Mouse (Mus musculus) small intestine, adult 2 months (tissue): Measurements from ENCODE around the gene Capg. TPM values are rescaled to one million over a fixed set of nuclear protein-coding genes. Genes with fewer than 3 reads are reported as not detected.

ENCODE experiments used
- H3K27ac ChIP-seq: fragments of 200-500 bp; 2 replicates; pipeline ENCODE4 v1.5.1; 2012; ENCODE audit warnings: low read depth, low read length, control low read depth, inconsistent platforms; ENCODE audit not compliant: insufficient read depth
- H3K27me3 ChIP-seq: fragments of 200-500 bp; 2 replicates; pipeline ENCODE4 v1.6.1; 2012; ENCODE audit warnings: mild to moderate bottlenecking, moderate library complexity, low read length, inconsistent platforms; ENCODE audit not compliant: control insufficient read depth, insufficient read depth
- H3K36me3 ChIP-seq: fragments of 200-500 bp; 2 replicates; pipeline ENCODE4 v1.6.1; 2012; ENCODE audit warnings: mild to moderate bottlenecking, low read length, control low read depth, inconsistent platforms; ENCODE audit not compliant: control insufficient read depth, insufficient read depth
- H3K4me1 ChIP-seq: fragments of 200-500 bp; 2 replicates; pipeline ENCODE4 v1.6.1; 2012; ENCODE audit warnings: low read length, inconsistent platforms, mixed read lengths; ENCODE audit not compliant: control insufficient read depth, insufficient read depth, insufficient read length
- H3K4me3 ChIP-seq: fragments of 200-500 bp; 2 replicates; pipeline ENCODE4 v1.5.1; 2012; ENCODE audit warnings: low read depth, mild to moderate bottlenecking, control low read depth, inconsistent platforms, low read length, moderate library complexity
- CTCF ChIP-seq: fragments of 200-500 bp; IDR thresholded peaks from 2 replicates; pipeline ENCODE4 v1.5.1; 2012; ENCODE audit warnings: low read depth, mild to moderate bottlenecking, control low read depth, inconsistent platforms, low read length, moderate library complexity, mixed read lengths; ENCODE audit not compliant: insufficient replicate concordance, insufficient read length; ENCODE audit errors: extremely low read depth
- POLR2A ChIP-seq: fragments of 200-500 bp; IDR thresholded peaks from 2 replicates; pipeline ENCODE4 v1.6.1; 2012; ENCODE audit warnings: low read depth, mild to moderate bottlenecking, control low read depth, inconsistent platforms, low read length, moderate library complexity
- WGBS: fragments of 180-500 bp; shearing (Covaris S2); methylation state at CpG from one replicate; pipeline ENCODE4 v1.1.7; 2018; 5-methylcytosine and 5-hydroxymethylcytosine counted together
- polyA plus RNA-seq: library from polyadenylated mRNA; depleted of rRNA; stranded (reverse); fragments of >200 nt; gene quantifications from 2 replicates; pipeline ENCODE4 v1.2.3, GENCODE M21; 2012

The Capg gene
- polyA plus RNA-seq, 1 experiment, result 17.5 TPM

DNA sequence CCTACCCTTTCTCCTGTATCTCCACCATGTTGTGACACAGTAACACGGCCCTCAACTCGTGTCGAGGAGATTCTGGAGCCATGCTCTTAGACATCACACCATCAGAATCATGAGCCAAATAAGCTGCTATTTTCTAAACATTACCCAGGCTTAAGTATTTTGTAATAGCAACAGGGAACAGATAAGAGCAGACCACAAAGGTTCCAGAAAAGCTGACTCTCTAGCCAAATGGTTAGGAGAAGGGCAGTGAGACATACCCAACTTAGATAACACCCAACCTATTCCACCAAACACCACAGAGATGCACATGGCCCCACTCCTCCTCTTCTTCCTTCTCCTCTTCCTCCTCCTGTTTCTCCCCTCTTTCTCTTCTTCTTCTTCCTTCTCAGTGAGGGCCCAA, 31.9 kb downstream of the Capg start:
- Histone ChIP-seq H3K4me3 (no peak overlapping the region), H3K27ac (no peak overlapping the region), H3K36me3 (peaks cover 36% of the 10 kb centered on the region), H3K4me1 (no peaks in the 10 kb centered on the region), H3K27me3 (no peaks in the 10 kb centered on the region)
- no peak for TF ChIP-seq POLR2A
- no peak for TF ChIP-seq CTCF
- WGBS, result 91% methylated on average over 3 of the region's 3 CpGs

DNA sequence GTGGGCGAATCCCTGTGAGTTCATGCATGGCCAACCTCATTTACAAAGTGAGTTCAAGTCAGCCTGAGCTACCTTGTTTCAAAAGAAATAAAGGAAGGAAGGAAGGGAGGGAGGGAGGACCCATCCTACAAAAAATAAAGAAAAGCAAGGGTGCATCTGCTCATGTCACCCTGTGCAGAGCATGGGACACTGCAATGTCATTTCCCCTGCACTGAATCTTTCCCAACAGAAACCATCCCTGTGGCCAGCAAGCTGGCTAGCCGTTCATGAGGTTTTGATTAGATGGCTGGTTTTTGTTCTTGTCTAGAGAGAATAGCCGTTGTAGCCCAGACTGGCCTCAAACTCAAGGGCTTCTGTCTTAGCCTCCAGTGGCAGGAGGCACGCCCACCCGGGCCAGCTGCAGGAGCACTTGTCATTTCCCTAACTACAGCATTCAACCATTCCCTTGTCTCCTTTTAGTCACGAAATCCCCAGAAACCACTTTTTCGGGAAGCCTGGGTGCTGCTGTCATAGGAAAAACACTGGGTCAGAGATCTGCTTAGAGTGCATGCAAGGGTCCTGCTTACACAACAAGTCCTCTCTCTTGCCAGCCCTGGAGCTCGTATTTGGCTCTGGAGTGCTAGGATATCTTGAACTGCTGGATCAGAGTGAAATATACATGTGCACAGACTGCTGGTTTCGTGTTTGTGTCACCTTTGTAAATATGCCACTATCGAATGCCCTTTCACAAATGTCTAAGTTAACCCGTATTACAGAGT, 37.6 kb downstream of the Capg start:
- Histone ChIP-seq H3K27me3 (no peaks in the 10 kb centered on the region), H3K27ac (no peak overlapping the region), H3K36me3 (peaks cover 32% of the 10 kb centered on the region; the same call in 1 of the 2 replicates), H3K4me3 (no peak overlapping the region), H3K4me1 (peaks cover 7% of the 10 kb centered on the region; the same call in 1 of the 2 replicates)
- 82% methylated on average over 11 of the region's 11 CpGs for WGBS
- TF ChIP-seq CTCF (no peak), POLR2A (no peak)

DNA sequence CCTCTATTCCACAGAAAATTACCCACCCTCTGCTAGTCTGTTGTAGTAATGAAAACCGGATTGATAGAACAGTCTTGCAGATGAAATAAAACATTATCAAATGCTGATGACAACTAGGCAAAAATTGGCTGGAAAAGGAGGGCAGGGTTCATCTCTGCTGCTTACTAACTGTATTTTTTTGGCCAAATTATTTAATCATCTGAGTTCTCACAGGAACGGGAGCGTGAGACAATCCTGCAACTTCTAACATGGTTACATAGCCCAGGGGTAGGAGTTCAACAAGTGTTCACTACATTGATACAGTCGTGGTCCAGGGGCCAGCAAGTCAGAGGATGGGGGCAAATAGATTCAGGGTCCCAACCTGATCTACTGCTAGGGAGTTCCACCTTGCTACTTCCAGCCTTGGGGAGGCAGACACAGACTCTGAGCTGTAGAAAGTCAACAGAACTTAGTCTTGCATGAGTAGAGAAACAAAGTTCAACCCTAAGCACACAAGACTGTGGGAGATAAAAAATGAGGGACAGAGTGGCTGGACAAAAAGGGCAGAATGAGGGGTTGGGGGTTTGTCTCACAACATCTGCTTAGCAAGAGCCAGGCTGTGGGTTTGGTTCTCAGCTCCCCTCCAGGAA, 39.1 kb downstream of the Capg start:
- TF ChIP-seq CTCF (no peak), POLR2A (no peak)
- H3K4me1 ChIP-seq, result peaks cover 7% of the 10 kb centered on the region; the same call in 1 of the 2 replicates
- H3K27me3 ChIP-seq, result no peaks in the 10 kb centered on the region
- no peak overlapping the region for H3K4me3 ChIP-seq
- peak overlapping the region; percentile 51 for H3K27ac ChIP-seq
- 84% methylated on average over 4 of the region's 4 CpGs for WGBS
- H3K36me3 ChIP-seq, result peaks cover 27% of the 10 kb centered on the region; the same call in 1 of the 2 replicates

DNA sequence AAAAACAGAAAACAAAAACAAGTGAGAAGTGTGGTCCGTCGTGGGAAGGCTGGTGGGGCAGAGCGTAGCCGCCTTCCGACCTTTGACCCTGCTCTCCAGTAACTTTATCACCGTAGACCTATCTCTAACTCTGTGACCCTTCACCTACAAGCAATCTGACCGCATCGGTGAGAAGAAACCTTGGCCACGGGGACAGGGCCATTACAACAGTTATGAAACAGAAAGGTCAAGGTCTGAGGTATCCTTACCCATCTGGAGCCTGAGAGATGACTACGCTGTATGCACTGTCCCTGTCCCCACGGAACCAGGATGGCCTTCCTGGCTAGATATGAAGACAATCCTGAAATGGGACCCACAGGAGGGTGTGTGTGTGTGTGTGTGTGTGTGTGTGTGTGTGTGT, 40.0 kb downstream of the Capg start:
- TF ChIP-seq CTCF, result no peak
- TF ChIP-seq POLR2A, result no peak
- Histone ChIP-seq H3K27ac (peak overlapping the region; percentile 52), H3K4me3 (no peak overlapping the region), H3K4me1 (peaks cover 7% of the 10 kb centered on the region; the same call in 1 of the 2 replicates), H3K36me3 (peaks cover 22% of the 10 kb centered on the region; the same call in 1 of the 2 replicates), H3K27me3 (no peaks in the 10 kb centered on the region)
- 38% methylated on average over 11 of the region's 11 CpGs for WGBS

DNA sequence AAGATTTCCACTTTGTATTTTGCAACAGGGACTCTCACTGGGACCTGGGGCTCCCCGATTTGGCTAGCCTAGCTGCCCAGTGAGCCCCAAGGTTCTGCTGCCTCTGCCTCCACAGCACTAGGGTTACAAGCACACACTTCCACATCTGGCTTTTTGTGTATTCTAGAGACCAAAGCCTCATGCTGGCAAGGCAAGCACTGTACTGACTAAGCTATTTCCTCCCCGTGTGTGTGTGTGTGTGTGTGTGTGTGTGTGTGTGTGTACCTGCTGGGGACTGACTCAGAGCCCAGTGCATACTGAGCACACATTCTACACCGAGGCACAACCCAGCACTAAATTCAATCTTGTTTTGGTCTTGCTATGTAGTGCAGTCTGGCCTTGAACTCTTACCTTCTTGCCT, 42.5 kb downstream of the Capg start:
- H3K27ac ChIP-seq, result no peak overlapping the region
- WGBS, result 74% methylated on average over 3 of the region's 3 CpGs
- H3K4me3 ChIP-seq, result no peak overlapping the region
- no peaks in the 10 kb centered on the region for H3K27me3 ChIP-seq
- H3K36me3 ChIP-seq, result peaks cover 10% of the 10 kb centered on the region; the same call in 1 of the 2 replicates
- TF ChIP-seq CTCF (no peak), POLR2A (no peak)
- H3K4me1 ChIP-seq, result peaks cover 21% of the 10 kb centered on the region

DNA sequence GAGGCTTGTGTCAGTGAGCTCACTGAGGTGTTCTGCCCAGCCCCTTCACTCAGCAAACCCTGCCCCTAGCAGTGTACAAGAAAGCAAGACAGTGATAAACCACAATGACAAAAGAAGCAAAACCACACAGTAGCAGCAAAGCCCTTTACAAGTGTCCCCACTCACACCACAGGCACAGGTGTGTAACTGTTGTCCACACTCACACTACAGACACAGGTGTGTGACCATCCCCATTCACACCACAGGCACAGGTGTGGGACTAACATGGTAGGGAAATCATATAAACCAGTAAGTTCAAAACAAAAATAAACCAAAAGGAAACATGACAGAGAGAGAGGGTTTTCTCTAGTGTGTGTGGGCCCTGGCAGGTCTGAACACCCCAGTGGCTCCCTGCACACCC, 44.1 kb downstream of the Capg start:
- H3K4me1 ChIP-seq, result peaks cover 24% of the 10 kb centered on the region
- H3K27ac ChIP-seq, result no peak overlapping the region
- H3K4me3 ChIP-seq, result no peak overlapping the region
- TF ChIP-seq CTCF (no peak), POLR2A (no peak)
- no peaks in the 10 kb centered on the region for H3K27me3 ChIP-seq
- peaks cover 12% of the 10 kb centered on the region; the same call in 1 of the 2 replicates for H3K36me3 ChIP-seq

DNA sequence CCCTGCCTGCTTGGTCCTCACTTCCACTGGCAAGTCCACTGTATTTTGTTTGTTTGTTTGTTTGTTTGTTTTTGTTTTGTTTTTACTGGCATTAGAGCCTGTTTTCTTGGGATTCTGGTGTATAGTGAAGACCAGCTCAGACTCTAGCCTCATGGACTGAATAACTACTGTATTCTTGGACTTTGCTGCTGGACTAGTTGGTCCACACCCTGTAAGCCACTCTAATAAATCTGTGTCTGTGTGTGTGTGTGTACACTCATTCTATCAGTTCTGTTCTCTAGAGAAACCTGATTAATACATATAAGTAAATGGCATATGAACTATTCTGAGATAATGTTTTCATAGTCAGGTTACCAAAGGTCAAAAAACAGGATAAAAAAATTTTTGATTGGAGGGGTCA, 45.9 kb downstream of the Capg start:
- Histone ChIP-seq H3K4me3 (no peak overlapping the region), H3K27ac (peak overlapping the region; percentile 99), H3K27me3 (no peaks in the 10 kb centered on the region), H3K36me3 (peaks cover 14% of the 10 kb centered on the region; the same call in 1 of the 2 replicates), H3K4me1 (peaks cover 18% of the 10 kb centered on the region)
- TF ChIP-seq POLR2A (no peak), CTCF (no peak)
